Mouse (Mus musculus): ENCODE data around the gene Foxk1.

DNA sequence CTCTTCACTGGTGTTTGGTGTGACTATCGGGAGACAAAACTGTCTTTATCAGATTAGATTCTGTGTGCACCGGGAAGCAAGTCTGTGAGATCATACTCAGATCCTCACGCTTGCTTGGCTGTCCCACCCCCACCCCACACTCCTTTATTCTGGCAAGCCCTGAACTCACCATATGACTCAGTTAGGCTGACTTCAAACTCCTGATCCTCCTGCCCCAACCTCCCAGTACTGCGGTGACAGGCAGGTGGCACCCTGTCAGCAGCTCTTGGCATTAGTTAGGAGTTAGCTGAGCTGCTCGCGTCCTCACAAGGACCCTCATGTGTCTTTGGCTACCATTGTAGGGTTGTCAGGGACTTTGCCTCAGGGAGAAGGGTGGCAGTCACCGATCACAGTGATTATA is 6.1 kb downstream of the Foxk1 start:
- TF ChIP-seq POLR2A (IDR thresholded peaks at IDR 0.05; ENCODE audit: low read depth, low read length) = no peak
- no peak for TF ChIP-seq CTCF (IDR thresholded peaks at IDR 0.05; ENCODE audit: extremely low read depth, insufficient read length, insufficient replicate concordance, low read depth, low read length)

Data from small intestine, adult 2 months (tissue).